Mouse (Mus musculus): ENCODE data around the gene H2-DMa.
"Not testable (repeated sequence)": the region's sequence is repeated elsewhere in the genome, so short reads cannot be mapped to it uniquely, and the experiment has no call there.

H2-DMa gene

GRCm38 (mm10) chr17:34126826-34127420, 7.6 kb downstream of the H2-DMa start:
- DNase-seq: no peak

GRCm38 (mm10) chr17:34127475-34127874, 8.1 kb downstream of the H2-DMa start:
- DNase-seq: peak; percentile 69 to 82

- no peak for DNase-seq
Measured at GRCm38 (mm10) chr17:34128264-34128937, 9.1 kb downstream of the H2-DMa start.

GRCm38 (mm10) chr17:34128944-34129791, 9.8 kb downstream of the H2-DMa start:
- no peak for DNase-seq

GRCm38 (mm10) chr17:34130073-34130947, 11.0 kb downstream of the H2-DMa start:
- DNase-seq: no peak

- DNase-seq: no peak
Measured at GRCm38 (mm10) chr17:34131911-34132310, 12.6 kb downstream of the H2-DMa start.

- no peak for DNase-seq
Measured at GRCm38 (mm10) chr17:34133289-34133688, 13.9 kb downstream of the H2-DMa start.

GRCm38 (mm10) chr17:34134451-34134850, 15.1 kb downstream of the H2-DMa start:
- DNase-seq: no peak

- peak; percentile 97 to 99 for DNase-seq
Measured at GRCm38 (mm10) chr17:34135297-34136224, 16.2 kb downstream of the H2-DMa start.

- DNase-seq: no peak
Measured at GRCm38 (mm10) chr17:34137601-34138000, 18.3 kb downstream of the H2-DMa start.

- DNase-seq: no peak
Measured at GRCm38 (mm10) chr17:34138655-34139054, 19.3 kb downstream of the H2-DMa start.

- no peak for DNase-seq
Measured at GRCm38 (mm10) chr17:34139416-34139815, 20.1 kb downstream of the H2-DMa start.

GRCm38 (mm10) chr17:34140240-34140639, 20.9 kb downstream of the H2-DMa start:
- DNase-seq: no peak

- no peak for DNase-seq
Measured at GRCm38 (mm10) chr17:34141448-34141847, 22.1 kb downstream of the H2-DMa start.

- no peak for DNase-seq
Measured at GRCm38 (mm10) chr17:34142456-34143010, 23.2 kb downstream of the H2-DMa start.

- no peak for DNase-seq
Measured at GRCm38 (mm10) chr17:34143033-34143432, 23.7 kb downstream of the H2-DMa start, which contains the start of gene H2-DMb2. TSS of gene H2-DMb2 (plus strand) at chr17:34143307.

GRCm38 (mm10) chr17:34143461-34143860, 24.1 kb downstream of the H2-DMa start:
- DNase-seq: no peak

- DNase-seq: not testable (repeated sequence)
Measured at GRCm38 (mm10) chr17:34144221-34144620, 24.9 kb downstream of the H2-DMa start.

GRCm38 (mm10) chr17:34144960-34145371, 25.6 kb downstream of the H2-DMa start:
- DNase-seq: no peak

GRCm38 (mm10) chr17:34152923-34153322, 33.6 kb downstream of the H2-DMa start, which contains the start of gene H2-DMb1:
TSS of gene H2-DMb1 (plus strand) at chr17:34153072.
- no peak for DNase-seq

- no peak for DNase-seq
Measured at GRCm38 (mm10) chr17:34155534-34155933, 36.2 kb downstream of the H2-DMa start.

All from cerebellum, adult 18-20 months (tissue).